Mouse (Mus musculus) bone marrow macrophage, adult 2 months (primary cell): Measurements from ENCODE around the gene Tra2b.

Experiments
- CTCF ChIP-seq: IDR thresholded peaks from 2 replicates; pipeline ENCODE4 v1.5.1; 2012; ENCODE audit warnings: low read depth, mild to moderate bottlenecking, low read length, moderate library complexity
- POLR2A ChIP-seq: IDR thresholded peaks from 2 replicates; pipeline ENCODE4 v1.6.1; 2012; ENCODE audit warnings: mild to moderate bottlenecking, low read depth, low read length, borderline replicate concordance

- TF ChIP-seq CTCF (no peak), POLR2A (no peak)
Measured at GRCm38 (mm10) chr16:22250307-22250706, 15.5 kb downstream of the Tra2b start.
